Mouse (Mus musculus): ENCODE measurements around the gene Rslcan18. TPM values are rescaled to one million over a fixed set of nuclear protein-coding genes. Genes with fewer than 3 reads are reported as not detected.

Rslcan18 gene
- total and polyA plus RNA-seq, 2 experiments from 2014 or later = 0.08 TPM; not detected in 1

DNA sequence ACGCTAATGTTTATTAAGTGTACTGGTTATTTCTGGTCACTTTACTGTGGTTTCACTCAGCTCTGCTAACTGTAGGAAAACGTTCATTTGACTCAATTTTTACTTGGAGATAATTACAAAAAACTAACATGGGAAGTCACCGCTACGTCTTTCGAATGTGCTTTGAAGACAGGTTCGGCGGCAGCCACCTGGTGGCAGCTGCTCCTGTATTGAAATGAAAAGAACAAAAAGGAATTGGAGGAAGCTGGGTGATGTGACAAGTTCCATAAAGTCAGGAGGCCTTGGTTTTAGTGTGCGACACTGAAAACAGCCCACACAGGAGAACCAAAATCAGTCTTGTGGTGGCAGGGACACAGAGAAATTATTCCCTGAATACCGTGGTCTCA, 7.2 kb downstream of the Rslcan18 start:
- no peak for TF ChIP-seq CTCF (IDR thresholded peaks at IDR 0.05; ENCODE audit: low read depth)
- Histone ChIP-seq H3K4me1 (ENCODE audit: insufficient read depth) (no peaks in the 10 kb centered on the region; the same call in 1 of the 2 replicates), H3K4me3 (ENCODE audit: low read depth, low read length) (peak overlapping the region; percentile 63), H3K27ac (ENCODE audit: low read depth, low read length) (no peak overlapping the region), H3K4me2 (ENCODE audit: low read depth) (peak overlapping the region; percentile 83), H3K36me3 (ENCODE audit: insufficient read depth) (no peaks in the 10 kb centered on the region), H3K9ac (0 out of 2 replicates have a peak overlapping the region, but pooled peaks have one; percentile 19), H3K9me3 (ENCODE audit: low read length) (no peaks in the 10 kb centered on the region), H3K27me3 (ENCODE audit: insufficient read depth, low read length) (no peaks in the 10 kb centered on the region)
- DNase-seq (no peak), ATAC-seq (peak; percentile 75)
- 4% methylated on average over 9 of the region's 9 CpGs for WGBS

DNA sequence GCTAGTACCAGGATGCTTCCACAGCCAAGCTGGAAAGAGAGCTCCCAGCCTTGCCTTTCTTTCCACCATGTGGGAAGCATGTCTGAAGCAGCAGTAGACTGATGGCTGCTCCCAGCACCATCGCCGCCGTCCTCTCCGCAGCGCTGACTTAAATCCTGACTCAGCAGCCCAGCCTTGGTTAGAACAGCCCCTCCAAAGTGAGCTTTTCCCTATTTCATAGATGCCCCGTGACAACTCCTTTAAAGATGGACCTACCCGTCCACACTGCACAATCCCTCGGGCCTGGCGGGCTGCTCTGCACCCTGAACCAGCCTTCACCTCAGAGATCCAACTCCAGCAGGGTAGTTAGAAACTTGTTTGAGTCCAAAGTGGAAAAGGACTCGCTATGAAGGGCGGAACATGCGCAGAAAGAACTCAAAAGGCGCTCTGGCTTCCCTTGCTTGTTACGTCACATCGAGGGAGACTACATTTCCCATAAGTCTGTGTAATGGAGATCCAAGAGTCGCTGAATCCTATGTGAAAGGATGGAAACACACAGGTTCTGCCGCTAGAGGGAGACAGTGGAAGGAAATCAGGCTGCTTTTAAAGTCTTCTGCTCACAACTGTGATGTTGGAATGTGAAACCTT, 7.8 kb downstream of the Rslcan18 start, which contains the start of gene Gm28557:
Gene Gm28557 (minus strand): TSS at position 411 of the 627 bp plus-strand sequence.
- H3K4me2 ChIP-seq (ENCODE audit: low read depth) = peak within 1 kb of the TSS; percentile 83

DNA sequence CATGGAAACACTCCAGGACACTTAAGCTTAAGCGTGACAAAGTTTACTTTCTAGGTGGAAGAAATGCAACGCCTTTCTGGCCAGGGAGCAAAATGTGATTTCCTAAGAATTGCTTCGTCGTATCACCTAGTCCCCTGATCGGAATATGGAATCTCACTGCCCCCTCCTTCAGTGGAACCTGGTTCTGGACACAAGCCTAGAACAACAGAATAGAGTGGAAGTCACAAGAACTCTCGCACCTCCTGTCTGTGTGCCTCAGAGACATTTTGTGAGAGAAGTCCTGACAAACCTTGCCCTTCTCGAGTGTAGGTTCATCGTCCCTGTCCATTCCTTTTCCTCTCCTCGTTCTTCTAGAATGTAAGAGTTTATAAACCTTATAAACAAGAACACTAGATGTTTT, 8.4 kb downstream of the Rslcan18 start:
- no peaks in the 10 kb centered on the region for H3K27me3 ChIP-seq (ENCODE audit: insufficient read depth, low read length)
- H3K4me2 ChIP-seq (ENCODE audit: low read depth) = peak overlapping the region; percentile 83
- H3K4me1 ChIP-seq (ENCODE audit: insufficient read depth) = no peaks in the 10 kb centered on the region; the same call in 1 of the 2 replicates
- ATAC-seq (no peak), DNase-seq (no peak)
- peak overlapping the region; percentile 53; the same call in 1 of the 2 replicates for H3K9ac ChIP-seq
- H3K9me3 ChIP-seq (ENCODE audit: low read length) = no peaks in the 10 kb centered on the region
- H3K27ac ChIP-seq (ENCODE audit: low read depth, low read length) = no peak overlapping the region
- 69% methylated on average over 9 of the region's 9 CpGs for WGBS
- no peak for TF ChIP-seq CTCF (IDR thresholded peaks at IDR 0.05; ENCODE audit: low read depth)
- H3K36me3 ChIP-seq (ENCODE audit: insufficient read depth) = no peaks in the 10 kb centered on the region
- peak overlapping the region; percentile 63 for H3K4me3 ChIP-seq (ENCODE audit: low read depth, low read length)

More for the DNA sequence above, 7.8 kb downstream of the Rslcan18 start, which contains the start of gene Gm28557:
- H3K27me3 ChIP-seq (ENCODE audit: insufficient read depth, low read length) = no peaks in the 10 kb centered on the region
- peak within 1 kb of the TSS; percentile 59 for H3K27ac ChIP-seq (ENCODE audit: low read depth, low read length)
- DNase-seq (peak; percentile 95), ATAC-seq (peak; percentile 99)
- WGBS = under 1% methylated on average over 17 of the region's 17 CpGs
- H3K36me3 ChIP-seq (ENCODE audit: insufficient read depth) = no peaks in the 10 kb centered on the region
- peak; percentile 92 for TF ChIP-seq CTCF (IDR thresholded peaks at IDR 0.05; ENCODE audit: low read depth)
- peak within 1 kb of the TSS; percentile 53 for H3K9ac ChIP-seq
- H3K4me3 ChIP-seq (ENCODE audit: low read depth, low read length) = peak within 1 kb of the TSS; percentile 63
- no peaks in the 10 kb centered on the region for H3K9me3 ChIP-seq (ENCODE audit: low read length)
- no peaks in the 10 kb centered on the region; the same call in 1 of the 2 replicates for H3K4me1 ChIP-seq (ENCODE audit: insufficient read depth)

DNA sequence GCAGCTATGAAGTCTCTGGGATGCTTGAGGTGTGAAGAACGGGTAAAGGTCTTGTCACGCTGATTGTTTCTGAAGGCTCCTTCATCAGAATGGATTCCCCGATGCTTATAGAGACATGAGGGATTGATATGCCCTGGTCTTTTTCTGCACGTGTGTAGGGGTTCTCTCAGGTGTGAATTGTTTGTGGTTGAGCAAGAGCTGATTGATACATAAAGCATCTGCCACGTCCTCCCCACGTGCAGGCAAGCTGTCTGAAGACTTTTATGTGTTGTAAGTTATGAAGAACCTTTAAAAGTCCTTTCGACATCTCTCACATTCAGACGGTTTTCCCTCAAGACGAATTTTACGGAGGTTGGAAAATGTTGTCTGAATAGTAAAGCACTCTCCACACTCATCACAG, 18.2 kb downstream of the Rslcan18 start, which contains the start of gene Zfp708:
Gene Zfp708 (minus strand): TSS at position 101 of the 400 bp plus-strand sequence.
- Histone ChIP-seq H3K4me1 (ENCODE audit: insufficient read depth) (no peaks in the 10 kb centered on the region), H3K27me3 (ENCODE audit: insufficient read depth, low read length) (no peaks in the 10 kb centered on the region), H3K27ac (ENCODE audit: low read depth, low read length) (no peak within 1 kb of the TSS), H3K4me3 (ENCODE audit: low read depth, low read length) (no peak within 1 kb of the TSS), H3K9me3 (ENCODE audit: low read length) (no peaks in the 10 kb centered on the region), H3K4me2 (ENCODE audit: low read depth) (no peak within 1 kb of the TSS), H3K36me3 (ENCODE audit: insufficient read depth) (no peaks in the 10 kb centered on the region), H3K9ac (no peak within 1 kb of the TSS)
- 90% methylated on average over 10 of the region's 10 CpGs for WGBS
- DNase-seq = no peak
- ATAC-seq = no peak
- TF ChIP-seq CTCF (IDR thresholded peaks at IDR 0.05; ENCODE audit: low read depth) = no peak

DNA sequence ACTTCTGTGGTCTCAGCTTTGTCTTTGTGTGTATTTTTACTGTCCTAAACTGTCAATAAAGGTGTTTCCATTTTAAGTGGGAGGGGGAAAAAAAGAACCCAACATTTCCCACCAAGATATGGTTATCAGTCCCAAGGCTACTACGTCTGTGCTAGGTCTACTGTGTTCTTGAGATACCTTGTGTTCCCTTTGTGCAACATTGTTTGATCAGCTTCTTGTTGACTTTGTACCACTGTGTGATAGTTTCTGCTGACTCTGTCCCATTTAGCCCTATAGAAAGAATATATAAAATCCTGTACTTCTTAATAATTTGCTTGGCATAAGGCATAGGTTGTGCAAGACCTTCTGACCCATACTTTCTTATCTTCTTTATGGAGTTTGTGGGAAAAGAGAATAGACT, 25.9 kb downstream of the Rslcan18 start:
- Histone ChIP-seq H3K4me3 (ENCODE audit: low read depth, low read length) (no peak overlapping the region), H3K9ac (no peak overlapping the region), H3K4me2 (ENCODE audit: low read depth) (no peak overlapping the region), H3K9me3 (ENCODE audit: low read length) (no peaks in the 10 kb centered on the region), H3K27me3 (ENCODE audit: insufficient read depth, low read length) (no peaks in the 10 kb centered on the region), H3K27ac (ENCODE audit: low read depth, low read length) (no peak overlapping the region), H3K36me3 (ENCODE audit: insufficient read depth) (no peaks in the 10 kb centered on the region), H3K4me1 (ENCODE audit: insufficient read depth) (no peaks in the 10 kb centered on the region)
- whole genome bisulfite sequencing = 87% methylated on average over 1 of the region's 1 CpGs
- DNase-seq (no peak), ATAC-seq (no peak)
- no peak for TF ChIP-seq CTCF (IDR thresholded peaks at IDR 0.05; ENCODE audit: low read depth)

DNA sequence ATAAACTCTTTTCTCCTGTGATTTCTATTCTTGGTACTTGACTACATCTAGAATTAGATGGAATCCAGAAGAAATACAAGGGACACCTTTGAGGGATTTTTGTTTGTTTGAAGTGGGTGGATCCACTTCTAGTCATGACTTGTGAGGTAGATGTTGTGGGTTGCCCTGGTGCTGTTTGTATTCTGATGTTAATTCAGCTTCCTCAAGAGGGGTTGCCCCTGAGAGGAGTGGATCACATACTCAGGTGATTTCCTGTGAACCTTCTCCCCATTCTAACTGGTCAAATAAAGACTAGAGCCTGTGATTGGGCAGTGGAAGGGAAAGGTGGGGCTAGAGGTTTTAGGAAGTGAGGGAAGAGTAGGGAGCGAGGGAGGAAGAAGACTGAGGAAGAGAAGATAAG, 34.1 kb downstream of the Rslcan18 start:
- Histone ChIP-seq H3K27ac (ENCODE audit: low read depth, low read length) (peak overlapping the region; percentile 71), H3K9me3 (ENCODE audit: low read length) (0 out of 2 replicates have a peak, but pooled peaks cover 6% of the 10 kb centered on the region), H3K9ac (peak overlapping the region; percentile 70; the same call in 1 of the 2 replicates), H3K4me3 (ENCODE audit: low read depth, low read length) (peak overlapping the region; percentile 77), H3K36me3 (ENCODE audit: insufficient read depth) (peaks cover 3% of the 10 kb centered on the region; the same call in 1 of the 2 replicates), H3K4me1 (ENCODE audit: insufficient read depth) (peaks cover 6% of the 10 kb centered on the region), H3K4me2 (ENCODE audit: low read depth) (peak overlapping the region; percentile 72), H3K27me3 (ENCODE audit: insufficient read depth, low read length) (no peaks in the 10 kb centered on the region)
- ATAC-seq = no peak
- TF ChIP-seq CTCF (IDR thresholded peaks at IDR 0.05; ENCODE audit: low read depth) = no peak
- DNase-seq = no peak
- WGBS = 79% methylated on average over 1 of the region's 1 CpGs

DNA sequence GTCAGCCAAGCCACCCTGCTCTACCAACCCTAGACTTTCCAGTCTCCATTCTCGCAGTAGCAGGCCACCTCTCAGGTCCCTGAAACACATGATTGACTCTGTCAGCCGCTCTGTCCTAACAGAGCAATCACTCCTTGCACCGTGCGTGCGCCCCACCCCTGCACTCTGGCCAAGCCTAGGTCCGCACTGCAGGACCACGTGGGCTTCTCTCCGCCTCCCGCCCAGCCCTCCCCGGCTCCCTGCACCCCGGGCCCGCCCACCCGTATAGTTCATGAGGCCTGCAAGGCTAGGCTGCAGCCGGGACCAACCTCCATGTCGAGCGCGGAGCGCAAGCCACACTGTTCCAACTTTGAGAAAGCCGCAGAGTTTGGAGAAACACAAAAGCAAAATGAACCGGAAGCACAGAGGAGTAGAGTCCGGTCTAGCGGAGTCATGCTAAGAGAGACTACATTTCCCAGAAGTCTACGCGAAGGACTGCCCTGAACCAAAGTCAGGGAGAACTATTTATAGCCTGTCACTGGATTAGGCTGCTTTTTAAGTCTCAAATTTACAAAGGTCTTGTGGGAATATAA, 34.8 kb downstream of the Rslcan18 start:
- WGBS = under 1% methylated on average over 24 of the region's 24 CpGs
- DNase-seq (peak; percentile 81), ATAC-seq (peak; percentile 98)
- Histone ChIP-seq H3K27me3 (ENCODE audit: insufficient read depth, low read length) (no peaks in the 10 kb centered on the region), H3K9ac (peak overlapping the region; percentile 70), H3K4me3 (ENCODE audit: low read depth, low read length) (peak overlapping the region; percentile 77), H3K4me1 (ENCODE audit: insufficient read depth) (peaks cover 6% of the 10 kb centered on the region), H3K9me3 (ENCODE audit: low read length) (0 out of 2 replicates have a peak, but pooled peaks cover 7% of the 10 kb centered on the region), H3K27ac (ENCODE audit: low read depth, low read length) (peak overlapping the region; percentile 71), H3K4me2 (ENCODE audit: low read depth) (peak overlapping the region; percentile 72), H3K36me3 (ENCODE audit: insufficient read depth) (peaks cover 4% of the 10 kb centered on the region; the same call in 1 of the 2 replicates)
- TF ChIP-seq CTCF (IDR thresholded peaks at IDR 0.05; ENCODE audit: low read depth) = no peak
